ENCODE assay signal across 8 mouse cellular contexts in genomic region chr6:124745490-124746295, GRCm38 (mm10). TPM values are rescaled to one million over a fixed set of nuclear protein-coding genes. Genes with fewer than 3 reads are reported as not detected.
A peak's percentile ranks its signal among the peaks of the same experiment; 100 is the strongest.
DNase-seq lines count a peak whose midpoint lies in the region; ATAC-seq and TF ChIP-seq lines count a peak whose summit lies in the region.

No protein-coding gene starts in this region.

- peak; percentile 12 for ATAC-seq in G1E (ENCODE audit: extremely low read depth, insufficient number of reproducible peaks, low FRiP score, poor library complexity, severe bottlenecking)
- peak; percentile 82 for ATAC-seq in forebrain, embryonic 16.5 days
- ATAC-seq in neural tube, embryonic 15.5 days (ENCODE audit: low FRiP score): peak; percentile 82

- H3K36me3 ChIP-seq in G1E (replicated peaks): peaks cover 49% of the 10 kb centered on the region
- peaks cover 15% of the 10 kb centered on the region for H3K36me3 ChIP-seq in forebrain, embryonic 16.5 days (ENCODE audit: control insufficient read depth, insufficient read depth)
- peaks cover 62% of the 10 kb centered on the region for H3K36me3 ChIP-seq in neural tube, embryonic 15.5 days

- H3K4me2 ChIP-seq in forebrain, embryonic 16.5 days (ENCODE audit: low read length): peak overlapping the region; percentile 75
- peak overlapping the region; percentile 81 for H3K4me2 ChIP-seq in neural tube, embryonic 15.5 days

- TF ChIP-seq CTCF in G1E (IDR thresholded peaks at IDR 0.05; ENCODE audit: low read depth, low read length): peak; percentile 60
- peak; percentile 55 for TF ChIP-seq CTCF in lung, adult 2 months (IDR thresholded peaks at IDR 0.05; ENCODE audit: insufficient read depth, low read length)

- peak overlapping the region; percentile 81 for H3K27ac ChIP-seq in forebrain, embryonic 16.5 days (ENCODE audit: low read length)
- H3K27ac ChIP-seq in neural tube, embryonic 15.5 days (replicated peaks): peak overlapping the region; percentile 87

- peak; percentile 50; the same call in 1 of the 2 replicates for TF ChIP-seq POLR2A in lung, adult 2 months (IDR thresholded peaks at IDR 0.05; ENCODE audit: borderline replicate concordance, extremely low read depth, low read depth, low read length)

- H3K4me3 ChIP-seq in G1E (ENCODE audit: low read depth, low read length): peak overlapping the region; percentile 80
- peak overlapping the region; percentile 50 for H3K4me3 ChIP-seq in forebrain, embryonic 16.5 days (replicated peaks; ENCODE audit: low read length)
- peak overlapping the region; percentile 70 for H3K4me3 ChIP-seq in lung, adult 2 months (replicated peaks; ENCODE audit: extremely low read depth, low read depth, low read length)
- peak overlapping the region; percentile 44 for H3K4me3 ChIP-seq in neural tube, embryonic 15.5 days (replicated peaks)

- no peaks in the 10 kb centered on the region for H3K9me3 ChIP-seq in G1E (replicated peaks)
- H3K9me3 ChIP-seq in forebrain, embryonic 16.5 days (ENCODE audit: control insufficient read depth, low read length): no peaks in the 10 kb centered on the region
- H3K9me3 ChIP-seq in neural tube, embryonic 15.5 days (replicated peaks): no peaks in the 10 kb centered on the region

- peak overlapping the region; percentile 74 for H3K9ac ChIP-seq in forebrain, embryonic 16.5 days (replicated peaks; ENCODE audit: low read depth, low read length)
- peak overlapping the region; percentile 57 for H3K9ac ChIP-seq in neural tube, embryonic 15.5 days (replicated peaks)

- WGBS in forebrain, embryonic 16.5 days: under 1% methylated on average over 76 of the region's 85 CpGs
- WGBS in lung, adult 2 months: 7% methylated on average over 79 of the region's 85 CpGs
- WGBS in neural tube, embryonic 15.5 days: under 1% methylated on average over 84 of the region's 85 CpGs

- H3K4me1 ChIP-seq in G1E (ENCODE audit: insufficient read depth, low read depth, low read length): peaks cover 60% of the 10 kb centered on the region
- H3K4me1 ChIP-seq in forebrain, embryonic 16.5 days (replicated peaks; ENCODE audit: control insufficient read depth, insufficient read depth, low read length): peaks cover 23% of the 10 kb centered on the region
- H3K4me1 ChIP-seq in lung, adult 2 months (ENCODE audit: control insufficient read depth, insufficient read depth, low read length): peaks cover 8% of the 10 kb centered on the region
- peaks cover 47% of the 10 kb centered on the region for H3K4me1 ChIP-seq in neural tube, embryonic 15.5 days

- intact Hi-C loops in heart, postnatal 36 days (cut with DNase I): no loop called here

- peak; percentile 90 for DNase-seq in G1E (ENCODE audit: low spot score)
- peak; percentile 94 to 98 for DNase-seq in cerebellum, adult 18-20 months
- DNase-seq in heart, postnatal 36 days: peak; percentile 93 to 94
- peak; percentile 93 to 96 for DNase-seq in layer of hippocampus, adult 18-20 months (ENCODE audit: low spot score in 2 of 2)
- DNase-seq in lung, adult 2 months: peak; percentile 92
- DNase-seq in testis, postnatal 10 days (ENCODE audit: low spot score): peak; percentile 94

- H3K27me3 ChIP-seq in G1E (ENCODE audit: insufficient read depth, low read length): peaks cover 3% of the 10 kb centered on the region; the same call in 1 of the 2 replicates
- no peaks in the 10 kb centered on the region for H3K27me3 ChIP-seq in forebrain, embryonic 16.5 days (replicated peaks; ENCODE audit: control insufficient read depth, insufficient read depth, low read length)
- no peaks in the 10 kb centered on the region for H3K27me3 ChIP-seq in neural tube, embryonic 15.5 days (replicated peaks)

RNA-seq across cellular contexts. Expression of gene Grcc10, which starts 4.5 kb away (rescaled TPM):
- total RNA-seq in G1E (2014; fragmentation: Nextera tagmentation) (61.7 and 62.9 TPM in 2 replicates), G1E (2017) (130 and 176 TPM in 2 replicates)
- polyA plus RNA-seq in G1E (2012): 26.1 and 38.8 TPM in 2 replicates
- 614 and 641 TPM in 2 replicates for polyA plus RNA-seq in forebrain, embryonic 16.5 days (2015; fragmentation: Nextera tagmentation; extraction: Ambion mirVana)
- total RNA-seq in heart, postnatal 36 days (2021): 100 to 1,000 TPM; 285 to 321 TPM
- total RNA-seq in layer of hippocampus, adult 18-20 months (2021): 100 to 1,000 TPM; 358 to 368 TPM
- polyA plus RNA-seq in lung, adult 2 months (2012; rRNA removed): 222 and 226 TPM in 2 replicates
- 572 and 623 TPM in 2 replicates for polyA plus RNA-seq in neural tube, embryonic 15.5 days (2015; fragmentation: Nextera tagmentation; extraction: Ambion mirVana)

RNA-seq across cellular contexts. Expression of gene Ptpn6, which starts 7.2 kb away (rescaled TPM):
- 66.2 and 72.6 TPM in 2 replicates for total RNA-seq in G1E (2014; fragmentation: Nextera tagmentation)
- 309 and 356 TPM in 2 replicates for total RNA-seq in G1E (2017)
- polyA plus RNA-seq in G1E (2012): 54.9 and 129 TPM in 2 replicates
- polyA plus RNA-seq in forebrain, embryonic 16.5 days (2015; fragmentation: Nextera tagmentation; extraction: Ambion mirVana): 3.3 and 4.5 TPM in 2 replicates
- 1 to 10 TPM; 2.9 to 4.2 TPM for total RNA-seq in heart, postnatal 36 days (2021)
- 1 to 10 TPM; 4.1 to 4.6 TPM for total RNA-seq in layer of hippocampus, adult 18-20 months (2021)
- polyA plus RNA-seq in lung, adult 2 months (2012; rRNA removed): 38.9 and 48.7 TPM in 2 replicates
- polyA plus RNA-seq in neural tube, embryonic 15.5 days (2015; fragmentation: Nextera tagmentation; extraction: Ambion mirVana): 4.8 and 24.7 TPM in 2 replicates

RNA-seq across cellular contexts. Expression of gene Gm45234, which starts 10.1 kb away (rescaled TPM):
- total RNA-seq in G1E (2014; fragmentation: Nextera tagmentation) (not detected in 2 replicates), G1E (2017) (not detected in 2 replicates)
- polyA plus RNA-seq in G1E (2012): not detected in 2 replicates
- polyA plus RNA-seq in forebrain, embryonic 16.5 days (2015; fragmentation: Nextera tagmentation; extraction: Ambion mirVana): not detected in 2 replicates
- under 1 TPM in 1 of 2 experiments, not detected in 1; 0.41 TPM for total RNA-seq in heart, postnatal 36 days (2021)
- not detected for total RNA-seq in layer of hippocampus, adult 18-20 months (2021)
- 0.08 TPM in 1 of 2 replicates, not detected in the other for polyA plus RNA-seq in lung, adult 2 months (2012; rRNA removed)
- 0.17 TPM in 1 of 2 replicates, not detected in the other for polyA plus RNA-seq in neural tube, embryonic 15.5 days (2015; fragmentation: Nextera tagmentation; extraction: Ambion mirVana)

RNA-seq across cellular contexts. Expression of gene Atn1, which starts 10.6 kb away (rescaled TPM):
- total RNA-seq in G1E (2014; fragmentation: Nextera tagmentation) (58.7 and 85.6 TPM in 2 replicates), G1E (2017) (1.9 and 3.0 TPM in 2 replicates)
- 55.3 and 58.8 TPM in 2 replicates for polyA plus RNA-seq in G1E (2012)
- 23.4 and 27.0 TPM in 2 replicates for polyA plus RNA-seq in forebrain, embryonic 16.5 days (2015; fragmentation: Nextera tagmentation; extraction: Ambion mirVana)
- 10 to 100 TPM; 41.0 to 46.4 TPM for total RNA-seq in heart, postnatal 36 days (2021)
- 100 to 1,000 TPM; 161 to 181 TPM for total RNA-seq in layer of hippocampus, adult 18-20 months (2021)
- 52.0 and 64.6 TPM in 2 replicates for polyA plus RNA-seq in lung, adult 2 months (2012; rRNA removed)
- polyA plus RNA-seq in neural tube, embryonic 15.5 days (2015; fragmentation: Nextera tagmentation; extraction: Ambion mirVana): 23.1 and 24.0 TPM in 2 replicates

RNA-seq across cellular contexts. Expression of gene Eno2, which starts 23.8 kb away (rescaled TPM):
- total RNA-seq in G1E (2014; fragmentation: Nextera tagmentation) (1.1 and 3.2 TPM in 2 replicates), G1E (2017) (3.4 and 3.6 TPM in 2 replicates)
- 0.13 and 0.29 TPM in 2 replicates for polyA plus RNA-seq in G1E (2012)
- 44.9 and 63.3 TPM in 2 replicates for polyA plus RNA-seq in forebrain, embryonic 16.5 days (2015; fragmentation: Nextera tagmentation; extraction: Ambion mirVana)
- total RNA-seq in heart, postnatal 36 days (2021): 1 to 10 TPM; 2.2 to 2.9 TPM
- 1,000 to 10,000 TPM; 1,059 TPM for total RNA-seq in layer of hippocampus, adult 18-20 months (2021)
- 3.3 and 3.8 TPM in 2 replicates for polyA plus RNA-seq in lung, adult 2 months (2012; rRNA removed)
- polyA plus RNA-seq in neural tube, embryonic 15.5 days (2015; fragmentation: Nextera tagmentation; extraction: Ambion mirVana): 197 and 226 TPM in 2 replicates

Comparison
In these comparisons a context has a peak if more than half of its experiments do, and no peak if none do; other contexts are left out.
1. Peak in every context shown above with its lines: DNase-seq, ATAC-seq, H3K4me3 ChIP-seq and H3K27ac ChIP-seq.
2. ATAC-seq: peak in every context shown above with its lines; median percentile 82 in forebrain, embryonic 16.5 days; 82 in neural tube, embryonic 15.5 days; 12 in G1E.